Mouse (Mus musculus) Patski (cell line): ENCODE results near the gene Pik3ca. TPM values are rescaled to one million over a fixed set of nuclear protein-coding genes. Genes with fewer than 3 reads are reported as not detected.
A peak's percentile ranks its signal among the peaks of the same experiment; 100 is the strongest.

Experiments
- ATAC-seq: fragments of 100-300 bp; one replicate; pipeline ENCODE4 v1.8.0; 2021
- CTCF ChIA-PET: fragments of 350-600 bp; sonication (Branson Sonifier 250); formaldehyde crosslinking; loops from one replicate; lab custom pipeline; 2022; ENCODE audit warnings: inconsistent platforms; lab: Charles Lee
- POLR2A ChIA-PET: fragments of 350-600 bp; sonication (Branson Sonifier 250); formaldehyde crosslinking; loops from one replicate; lab custom pipeline; 2022; ENCODE audit warnings: antibody characterized with exemption, inconsistent platforms; lab: Charles Lee
- DNase-seq: peaks from one replicate; pipeline ENCODE4 v3.0.0-alpha.2; 2011; ENCODE audit warnings: low read depth, low spot score
- H3K27me3 ChIP-seq: fragments of 371-371 bp; one replicate; pipeline ENCODE4 v1.5.1; 2021
- CTCF ChIP-seq: fragments of 100-300 bp; IDR thresholded peaks from one replicate; pipeline ENCODE4 v1.5.1; 2021
- in situ Hi-C: fragments of 300-500 bp; cut with MboI; formaldehyde crosslinking; loops from 3 replicates; pipeline ENCODE4 v1.11.1; 2018; ENCODE audit warnings: low pct_unique_long_range_greater_than_20kb, mixed read lengths
- polyA plus RNA-seq: library from polyadenylated mRNA; unstranded; gene quantifications from one replicate; pipeline ENCODE4 v1.2.3, GENCODE M21; 2021

Gene Pik3ca
- 60.0 TPM for polyA plus RNA-seq

DNA sequence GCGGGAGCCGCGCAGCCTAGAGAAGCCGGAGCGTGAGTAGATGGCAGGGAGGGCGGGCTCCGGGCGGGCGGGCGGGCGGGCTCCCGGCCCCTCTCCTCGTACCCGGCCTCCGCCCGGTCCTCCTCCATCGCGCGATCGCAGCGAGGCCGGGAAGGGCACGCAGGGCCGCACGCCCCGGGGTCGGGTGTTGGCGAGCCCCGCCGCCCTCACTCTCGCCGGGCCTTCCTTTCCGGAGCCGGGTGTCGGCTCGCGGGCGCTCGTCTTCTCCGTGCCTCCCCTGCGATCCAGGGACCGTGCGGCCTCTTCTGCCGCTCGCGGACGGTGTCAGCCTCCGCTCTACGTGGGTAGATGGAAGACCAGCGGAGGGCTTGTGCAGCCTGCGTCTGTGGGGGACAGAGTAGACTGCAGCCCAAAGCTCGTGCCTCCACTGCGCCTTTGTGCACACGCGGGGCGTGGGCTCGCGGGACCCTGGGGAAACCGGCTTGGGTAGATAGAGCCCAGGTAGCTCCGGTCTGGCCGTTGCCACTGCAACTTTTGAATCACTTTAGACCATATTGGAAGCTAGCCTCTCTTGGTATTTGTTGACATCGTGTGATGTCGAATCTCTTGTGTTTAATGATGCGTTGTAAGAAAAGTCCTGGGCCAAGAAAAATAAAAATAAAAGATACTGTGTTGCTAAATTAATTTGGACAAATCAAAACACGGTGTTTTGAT lies at the start of gene Pik3ca:
Gene Pik3ca, plus strand, starts transcription at position 211 of the 714 bp plus-strand sequence.
- in situ Hi-C loops, result loop anchor here (10.0 kb wide), 1 partner anchor 107 kb away; no protein-coding TSS in a partner anchor
- CTCF ChIA-PET, result interaction anchor here (0.9 to 1.2 kb wide), 5 partner anchors 18 to 65 kb away, joined by 3 to 4 read pairs (median 3); no protein-coding TSS in a partner anchor
- POLR2A ChIA-PET, result interaction anchor here (0.9 to 3.0 kb wide), 2 partner anchors 32 to 99 kb away, joined by 6 to 17 read pairs; partner anchors contain the start of gene Zmat3

DNA sequence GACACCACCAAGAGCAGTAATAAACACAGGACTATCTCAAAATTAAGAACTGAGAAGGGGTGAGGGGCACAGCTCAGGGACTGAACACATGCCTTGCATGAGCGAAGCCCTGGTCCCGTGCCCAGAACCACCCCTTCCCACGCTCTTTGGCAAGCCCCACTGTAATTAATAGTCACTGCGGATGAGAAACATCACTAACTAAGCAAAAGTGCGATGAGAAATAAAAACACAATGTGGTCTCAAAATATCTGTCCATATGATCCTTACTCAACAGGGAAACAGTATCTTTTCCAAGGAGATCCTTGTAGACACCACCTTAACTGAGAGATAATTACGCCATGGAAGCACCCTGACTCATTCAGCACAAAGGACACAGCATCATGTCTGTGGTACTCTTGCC lies 49.6 kb upstream of the Pik3ca start:
- POLR2A ChIA-PET, result no interaction called here
- CTCF ChIA-PET, result interaction anchor here (1.1 to 1.2 kb wide), 2 partner anchors 11 to 14 kb away, joined by 3 to 5 read pairs; no protein-coding TSS in a partner anchor
- no peak for TF ChIP-seq CTCF
- no peaks in the 10 kb centered on the region for H3K27me3 ChIP-seq
- ATAC-seq, result peak; percentile 14
- DNase-seq, result peak; percentile 64
- in situ Hi-C loops, result loop anchor here (5.0 kb wide), 2 partner anchors 89 to 159 kb away; no protein-coding TSS in a partner anchor

More for the DNA sequence above, at the start of gene Pik3ca:
- no peak for TF ChIP-seq CTCF
- no peaks in the 10 kb centered on the region for H3K27me3 ChIP-seq
- ATAC-seq, result peak; percentile 14
- DNase-seq, result no peak

DNA sequence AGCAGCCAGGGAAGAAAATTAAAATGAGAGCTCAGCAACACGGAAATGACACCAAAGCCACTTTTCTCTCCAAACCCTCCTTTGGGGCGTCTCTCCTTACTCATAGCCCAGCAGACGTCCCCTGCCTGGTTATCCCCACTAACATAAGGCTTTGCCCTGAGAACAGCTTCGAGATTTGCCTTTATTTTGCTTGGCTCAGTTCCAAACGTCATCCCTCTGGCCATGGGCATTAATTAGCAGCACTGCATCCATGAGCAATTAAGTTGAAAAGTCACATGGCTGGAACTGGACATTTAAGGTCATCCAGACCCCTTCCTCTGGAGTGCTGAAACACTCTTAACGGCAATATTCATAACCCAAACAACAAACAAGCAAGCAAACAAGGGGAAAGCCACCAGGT lies 36.2 kb upstream of the Pik3ca start:
- TF ChIP-seq CTCF, result no peak
- ATAC-seq, result no peak
- ChIA-PET CTCF (interaction anchor here (1.2 to 3.1 kb wide), 3 partner anchors 12 to 28 kb away, joined by 4 to 13 read pairs (median 13); no protein-coding TSS in a partner anchor), POLR2A (interaction anchor here (0.9 kb wide), 1 partner anchor 10 kb away, joined by 3 read pairs; no protein-coding TSS in a partner anchor)
- H3K27me3 ChIP-seq, result no peaks in the 10 kb centered on the region
- DNase-seq, result peak; percentile 58
- in situ Hi-C loops, result no loop called here

DNA sequence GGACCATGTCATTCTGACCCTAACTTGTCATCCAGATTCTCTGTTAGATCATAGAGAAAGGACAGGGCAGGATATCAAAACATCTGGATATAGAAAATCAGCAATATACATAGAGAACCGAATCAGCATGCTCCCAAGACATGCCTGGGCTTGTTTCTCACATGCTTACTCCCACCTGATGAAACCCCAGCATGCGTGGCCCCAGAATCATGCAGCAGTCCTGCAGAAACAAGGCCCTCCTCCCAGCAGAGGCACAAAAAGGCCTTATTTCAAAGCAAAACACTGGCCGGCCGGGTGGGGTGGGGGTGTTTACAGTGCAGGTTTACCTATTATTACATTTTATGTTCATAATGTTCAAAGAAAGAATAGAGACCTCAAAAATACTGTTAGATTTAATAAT lies 33.3 kb upstream of the Pik3ca start:
- ChIA-PET CTCF (interaction anchor here (1.0 to 3.2 kb wide), 3 partner anchors 16 to 60 kb away, joined by 3 to 11 read pairs (median 11); no protein-coding TSS in a partner anchor), POLR2A (interaction anchor here (1.7 to 3.7 kb wide), 2 partner anchors 34 to 36 kb away, joined by 5 to 17 read pairs; partner anchors contain the start of gene Pik3ca)
- H3K27me3 ChIP-seq, result no peaks in the 10 kb centered on the region
- no peak for TF ChIP-seq CTCF
- DNase-seq (no peak), ATAC-seq (no peak)
- in situ Hi-C loops, result no loop called here

DNA sequence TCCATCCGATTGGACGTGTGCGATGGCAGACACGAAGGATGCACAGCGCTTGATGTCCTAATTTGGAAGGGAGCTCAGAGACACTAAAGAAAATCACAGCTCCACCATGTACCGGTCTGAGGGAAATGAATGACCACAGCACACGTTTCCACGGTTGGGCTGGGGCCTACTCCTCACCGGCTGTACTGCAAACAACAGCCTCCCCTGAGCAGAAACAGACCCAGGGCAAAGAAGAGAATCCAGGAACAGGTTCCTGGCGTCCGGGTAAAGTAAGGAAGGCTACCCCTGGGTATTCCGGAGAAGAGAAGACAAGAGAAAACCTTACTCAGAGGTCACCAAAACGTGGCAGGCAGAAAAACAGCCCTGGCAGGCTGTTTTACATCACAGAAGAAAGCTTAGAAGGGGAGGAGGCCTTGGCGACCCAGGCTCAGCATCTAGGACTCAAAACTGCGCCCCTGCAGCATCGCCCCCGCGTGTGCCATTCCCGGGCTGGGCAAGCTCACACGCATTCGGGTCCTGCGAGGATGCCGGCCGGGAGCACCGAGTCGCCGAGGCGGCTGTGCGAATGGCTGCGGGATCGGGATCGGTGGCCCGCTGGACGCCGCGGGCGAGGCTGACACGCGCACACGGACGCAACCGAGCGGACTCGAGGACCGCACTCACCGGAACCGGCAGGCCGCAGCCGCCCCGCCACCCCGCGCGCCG lies 32.5 kb upstream of the Pik3ca start:
- H3K27me3 ChIP-seq, result no peaks in the 10 kb centered on the region
- POLR2A ChIA-PET, result interaction anchor here (0.6 to 3.7 kb wide), 4 partner anchors 16 to 44 kb away, joined by 3 to 17 read pairs (median 5); partner anchors contain the start of gene Pik3ca
- in situ Hi-C loops, result no loop called here
- CTCF ChIA-PET, result interaction anchor here (0.6 to 3.2 kb wide), 3 partner anchors 15 to 31 kb away, joined by 3 to 11 read pairs (median 11); no protein-coding TSS in a partner anchor
- ATAC-seq, result peak; percentile 56
- TF ChIP-seq CTCF, result no peak
- DNase-seq, result peak; percentile 30

DNA sequence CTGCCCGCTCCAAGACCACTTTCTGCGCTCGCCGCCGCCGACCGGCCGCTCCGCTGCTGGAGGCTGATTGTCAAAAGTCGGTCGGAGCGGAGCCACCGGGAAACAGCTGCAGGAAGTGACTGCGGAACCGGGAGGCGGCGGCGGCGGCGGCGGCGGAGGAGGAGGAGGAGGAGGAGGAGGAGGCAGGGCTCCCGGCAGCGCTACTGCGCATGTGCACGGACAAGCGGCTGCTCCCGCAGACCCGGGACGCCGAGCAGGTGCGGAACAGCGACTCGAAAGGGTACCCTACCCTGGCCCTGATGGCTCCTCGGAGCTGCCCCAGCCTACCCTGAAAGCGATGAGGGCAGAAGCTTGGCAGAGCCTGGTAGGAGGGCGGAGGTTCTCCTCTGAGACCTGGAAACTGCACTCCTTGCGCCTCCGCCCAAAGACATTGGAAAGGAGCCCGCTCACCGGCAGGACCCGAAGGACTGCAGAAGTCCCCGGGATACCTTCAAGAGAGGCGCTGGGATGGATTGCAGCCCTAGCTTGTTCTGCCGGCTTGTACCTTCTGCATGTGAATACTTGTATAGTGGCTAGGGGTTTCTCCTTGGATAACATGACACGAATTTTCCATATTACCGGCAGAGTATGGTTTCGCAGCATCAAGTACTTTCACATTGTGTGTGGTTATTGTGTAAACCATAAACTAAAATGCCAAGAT lies 31.8 kb upstream of the Pik3ca start, which contains the start of gene Zmat3:
Gene Zmat3, minus strand, starts transcription at position 469 of the 700 bp plus-strand sequence.
- CTCF ChIA-PET, result interaction anchor here (1.2 to 3.2 kb wide), 3 partner anchors 14 to 32 kb away, joined by 3 to 11 read pairs (median 11); no protein-coding TSS in a partner anchor
- peak; percentile 33 for DNase-seq
- H3K27me3 ChIP-seq, result no peaks in the 10 kb centered on the region
- POLR2A ChIA-PET, result interaction anchor here (1.2 to 3.7 kb wide), 4 partner anchors 15 to 140 kb away, joined by 3 to 17 read pairs (median 5); partner anchors contain the start of gene Pik3ca
- in situ Hi-C loops, result no loop called here
- ATAC-seq, result peak; percentile 49
- no peak for TF ChIP-seq CTCF

DNA sequence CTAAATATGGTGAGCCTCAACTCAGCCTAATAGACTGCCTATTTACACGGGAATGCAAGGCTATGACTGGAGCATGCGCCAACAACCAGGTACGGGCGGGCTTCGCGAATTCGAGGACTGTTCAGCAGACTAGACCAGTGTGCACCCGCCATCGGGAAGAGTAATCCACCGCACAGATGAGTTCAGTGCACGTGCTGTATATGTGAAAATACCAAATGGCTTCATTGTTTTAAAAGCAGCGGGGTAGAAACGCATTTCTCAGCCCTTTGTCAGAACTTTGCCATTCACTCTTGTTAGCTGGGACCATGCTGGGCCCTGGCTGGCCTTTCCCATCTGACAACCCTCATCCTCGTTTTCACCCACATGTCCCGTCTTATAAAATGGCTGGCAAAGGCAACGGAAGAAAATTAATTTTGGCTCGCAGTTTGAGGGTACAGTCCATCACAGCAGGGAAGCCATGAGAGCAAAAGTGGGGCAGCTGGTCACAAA lies 31.2 kb upstream of the Pik3ca start:
- in situ Hi-C loops, result no loop called here
- POLR2A ChIA-PET, result interaction anchor here (0.6 to 3.7 kb wide), 5 partner anchors 13 to 1724 kb away, joined by 3 to 17 read pairs (median 5); partner anchors contain the start of gene Pik3ca

DNA sequence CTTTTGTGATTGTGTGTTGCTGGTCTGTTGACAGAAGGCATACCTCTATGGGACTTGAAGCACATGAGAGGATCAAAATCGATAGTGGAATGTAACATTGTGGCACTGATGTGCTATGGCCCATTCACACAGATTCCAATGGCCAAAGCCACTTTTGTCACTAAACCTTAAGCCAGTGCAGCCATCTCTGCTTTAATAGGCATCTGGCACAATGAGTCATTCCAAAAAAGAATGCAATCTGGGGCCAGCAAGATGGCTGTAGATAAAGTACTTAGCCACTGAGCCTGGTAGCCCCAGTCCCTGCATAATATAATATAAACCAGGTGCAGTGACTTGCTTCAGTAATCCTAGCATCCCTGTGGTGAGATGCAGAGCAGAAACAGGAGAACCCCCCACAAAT lies 30.0 kb upstream of the Pik3ca start:
- in situ Hi-C loops, result no loop called here
- ATAC-seq (no peak), DNase-seq (no peak)
- TF ChIP-seq CTCF, result no peak
- no peaks in the 10 kb centered on the region for H3K27me3 ChIP-seq
- ChIA-PET CTCF (interaction anchor here (0.9 to 1.3 kb wide), 4 partner anchors 12 to 35 kb away, joined by 3 to 6 read pairs (median 3); no protein-coding TSS in a partner anchor), POLR2A (interaction anchor here (3.7 kb wide), 1 partner anchor 30 kb away, joined by 17 read pairs; the partner anchor contains the start of gene Pik3ca)

More for the DNA sequence above, 31.2 kb upstream of the Pik3ca start:
- ATAC-seq (no peak), DNase-seq (no peak)
- CTCF ChIA-PET, result interaction anchor here (1.2 to 3.2 kb wide), 6 partner anchors 13 to 36 kb away, joined by 3 to 11 read pairs (median 4); no protein-coding TSS in a partner anchor
- no peak for TF ChIP-seq CTCF
- no peaks in the 10 kb centered on the region for H3K27me3 ChIP-seq

DNA sequence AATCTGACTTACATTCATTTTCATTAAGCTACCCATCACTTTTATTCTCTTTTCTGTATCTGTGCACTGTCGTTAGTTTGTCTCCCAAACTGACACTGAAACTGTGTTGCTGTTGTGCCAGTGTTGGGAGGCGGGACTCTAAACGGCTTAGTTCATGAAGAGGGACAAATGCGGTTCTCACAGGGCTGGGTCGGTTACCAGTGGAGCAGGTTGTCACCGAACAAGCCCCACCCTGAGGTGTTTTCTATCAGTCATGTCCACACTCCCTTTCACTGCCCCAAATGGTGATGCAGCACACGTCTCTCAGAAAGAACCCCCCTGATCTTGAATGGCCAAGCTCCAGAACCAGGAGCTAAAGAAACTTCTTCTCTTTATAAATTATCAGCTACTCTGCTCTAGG lies 25.5 kb upstream of the Pik3ca start:
- POLR2A ChIA-PET, result no interaction called here
- ATAC-seq (no peak), DNase-seq (no peak)
- CTCF ChIA-PET, result interaction anchor here (1.0 kb wide), 1 partner anchor 13 kb away, joined by 3 read pairs; no protein-coding TSS in a partner anchor
- no peaks in the 10 kb centered on the region for H3K27me3 ChIP-seq
- TF ChIP-seq CTCF, result no peak
- in situ Hi-C loops, result no loop called here
